Mouse (Mus musculus): ENCODE measurements around the gene Tcf20. TPM values are rescaled to one million over a fixed set of nuclear protein-coding genes. Genes with fewer than 3 reads are reported as not detected.

Gene Tcf20
- polyA plus RNA-seq (2015; fragmentation: Nextera tagmentation; extraction: Ambion mirVana): 4.8 and 5.7 TPM in 2 replicates

DNA sequence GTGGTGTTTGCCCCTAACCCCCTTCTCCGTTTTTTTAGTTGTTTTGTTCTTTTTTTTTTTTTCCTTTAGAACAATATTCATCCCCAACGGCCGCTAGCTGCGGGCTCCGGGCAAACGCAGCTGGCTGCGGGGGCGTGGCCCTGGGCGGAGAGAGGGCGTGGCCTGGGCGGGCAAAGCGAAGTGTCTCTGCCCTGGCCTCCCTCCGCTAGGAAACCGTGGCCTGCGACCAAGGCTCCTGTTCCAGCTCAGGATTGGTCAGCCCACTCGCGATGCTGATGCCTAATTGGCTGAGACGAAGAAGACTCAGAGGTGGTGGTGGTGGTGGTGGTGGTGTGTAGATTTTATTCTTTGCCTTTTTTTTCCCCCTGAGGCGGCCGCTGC is at the start of gene Tcf20:
Tcf20 (minus strand) TSS at position 141 of the 381 bp plus-strand sequence.

DNA sequence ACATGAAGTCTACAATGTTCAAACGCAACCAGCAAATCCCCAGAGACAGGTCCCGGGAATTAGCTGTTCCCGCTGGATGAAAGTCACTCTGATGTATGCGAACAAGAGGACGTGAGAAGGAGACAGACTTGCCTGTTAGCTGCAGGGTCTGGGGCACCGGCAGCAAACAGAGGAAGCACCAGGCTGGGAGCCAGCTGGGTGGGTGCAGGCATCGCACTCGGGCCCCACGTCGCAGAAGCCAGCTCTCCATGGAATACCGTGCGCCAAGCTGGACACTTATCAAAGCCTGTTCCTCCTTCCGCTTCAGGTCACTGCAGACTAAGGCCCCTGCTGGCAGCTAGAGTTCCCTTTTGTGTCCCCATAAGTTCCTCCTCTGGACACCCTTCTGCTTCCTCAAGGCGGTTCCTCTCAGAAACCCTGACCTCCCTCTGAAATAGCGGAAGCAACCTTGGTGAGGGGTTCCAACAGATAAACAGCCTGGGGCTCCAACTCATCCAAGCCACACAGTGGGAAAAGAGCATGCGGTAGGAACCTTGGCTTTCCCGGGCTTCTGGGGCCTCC is 45.4 kb upstream of the Tcf20 start, which contains the start of gene Nfam1:
Nfam1 (minus strand) TSS at position 326 of the 561 bp plus-strand sequence.

DNA sequence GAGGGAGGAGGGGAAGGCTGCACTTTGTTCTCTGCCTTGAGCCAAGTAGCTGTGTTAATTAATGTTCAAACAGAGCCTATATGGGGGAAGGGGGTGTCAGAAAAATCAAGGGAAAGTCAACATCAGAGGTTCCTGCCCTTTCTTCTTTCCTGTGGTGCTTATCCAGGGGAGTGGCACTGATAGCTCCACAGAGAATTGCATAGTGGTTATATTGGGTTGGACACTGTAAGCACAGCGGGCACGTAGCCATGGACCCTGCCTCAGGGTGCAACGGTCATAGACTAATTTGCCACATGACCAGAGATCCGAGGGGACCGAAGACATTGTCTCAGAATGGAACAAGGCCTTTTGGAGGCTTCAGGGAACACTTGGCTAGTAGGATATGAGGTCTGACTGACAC is 193.4 kb downstream of the Tcf20 start, which contains the start of gene Cyp2d26:
Cyp2d26 (minus strand) TSS at position 18 of the 400 bp plus-strand sequence.

DNA sequence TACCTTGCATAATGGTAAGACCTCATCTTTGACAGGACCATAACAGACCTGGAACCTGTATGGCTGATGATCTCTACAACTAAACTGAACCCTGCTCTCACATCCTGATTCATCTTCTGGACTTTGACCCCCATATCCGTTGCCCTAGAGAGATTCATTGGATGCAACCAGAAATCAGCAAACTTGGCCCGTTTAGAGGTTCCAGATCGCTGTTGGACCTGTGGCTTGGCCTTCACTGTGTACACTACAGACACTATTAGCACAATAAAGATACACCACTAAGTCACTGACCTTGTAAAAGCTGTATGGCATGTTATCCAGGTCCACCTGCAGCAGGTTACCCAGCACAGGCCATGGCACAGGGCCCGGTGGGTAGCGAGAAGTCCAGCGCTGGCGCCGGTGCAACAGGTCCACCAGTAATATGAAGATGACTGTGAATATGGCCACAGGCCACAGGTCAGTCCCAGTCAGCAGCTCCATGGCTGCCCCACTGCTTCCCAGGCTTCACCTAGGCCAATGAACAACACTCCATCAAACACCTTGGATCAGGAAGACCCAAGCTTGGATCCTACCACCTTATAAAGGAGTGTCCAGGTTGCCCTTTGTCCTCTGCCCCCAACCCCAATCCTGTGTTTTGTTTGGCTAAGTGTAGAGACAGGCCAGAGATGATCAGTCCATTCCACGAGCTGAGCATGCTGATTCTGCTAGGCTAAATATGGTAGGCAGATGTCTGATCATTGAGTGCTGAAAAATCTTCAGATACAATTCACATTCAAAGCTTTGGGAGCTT is 223.8 kb downstream of the Tcf20 start, which contains the start of gene Cyp2d40:
Cyp2d40 (minus strand) TSS at position 553 of the 790 bp plus-strand sequence.

Other genes starting within 250 kb of the Tcf20 start
- not detected in 2 replicates for gene Cyp2d40, start 223.7 kb downstream of the Tcf20 start, polyA plus RNA-seq (2015; fragmentation: Nextera tagmentation; extraction: Ambion mirVana)
- 0.23 TPM in 1 of 2 replicates, not detected in the other for gene Cyp2d26, start 193.6 kb downstream of the Tcf20 start, polyA plus RNA-seq (2015; fragmentation: Nextera tagmentation; extraction: Ambion mirVana)
- 18.3 and 24.4 TPM in 2 replicates for gene Nfam1, start 45.4 kb upstream of the Tcf20 start, polyA plus RNA-seq (2015; fragmentation: Nextera tagmentation; extraction: Ambion mirVana)
- 31.0 and 37.7 TPM in 2 replicates for gene Serhl, start 101.6 kb upstream of the Tcf20 start, polyA plus RNA-seq (2015; fragmentation: Nextera tagmentation; extraction: Ambion mirVana)
- 29.6 and 35.2 TPM in 2 replicates for gene Rrp7a, start 134.9 kb upstream of the Tcf20 start, polyA plus RNA-seq (2015; fragmentation: Nextera tagmentation; extraction: Ambion mirVana)
- gene Poldip3, start 161.5 kb upstream of the Tcf20 start, polyA plus RNA-seq (2015; fragmentation: Nextera tagmentation; extraction: Ambion mirVana): 62.8 and 66.6 TPM in 2 replicates
- 86.7 and 93.2 TPM in 2 replicates for gene Cyb5r3, start 184.7 kb upstream of the Tcf20 start, polyA plus RNA-seq (2015; fragmentation: Nextera tagmentation; extraction: Ambion mirVana)

All from spleen, postnatal 0 days (tissue).